Mouse (Mus musculus) intestine, postnatal 0 days (tissue): ENCODE measurements around the gene Gpr84. TPM values are rescaled to one million over a fixed set of nuclear protein-coding genes. Genes with fewer than 3 reads are reported as not detected.
A peak's percentile ranks its signal among the peaks of the same experiment; 100 is the strongest.

ENCODE experiments used
- ATAC-seq: fragments of 200-750 bp; cut with Nextera tagmentation; 2 replicates; pipeline ENCODE4 v1.8.0; 2017; ENCODE audit warnings: mild to moderate bottlenecking, moderate TSS enrichment, moderate library complexity
- H3K27ac ChIP-seq: fragments of 300-500 bp; sonication (generic); 2 replicates; pipeline ENCODE4 v1.5.1; 2014; ENCODE audit warnings: mild to moderate bottlenecking, low read depth, low read length, moderate library complexity
- H3K27me3 ChIP-seq: fragments of 300-500 bp; sonication (generic); replicated peaks from 2 replicates; pipeline ENCODE4 v1.6.1; 2014; ENCODE audit warnings: low read length, mixed read lengths; ENCODE audit not compliant: control insufficient read depth, insufficient read depth
- H3K36me3 ChIP-seq: fragments of 300-500 bp; sonication (generic); 2 replicates; pipeline ENCODE4 v1.6.1; 2014; ENCODE audit warnings: mild to moderate bottlenecking, moderate library complexity; ENCODE audit not compliant: control insufficient read depth, insufficient read depth
- H3K4me1 ChIP-seq: fragments of 300-500 bp; sonication (generic); replicated peaks from 2 replicates; pipeline ENCODE4 v1.6.1; 2014; ENCODE audit warnings: antibody characterized with exemption, low read length, mixed read lengths; ENCODE audit not compliant: control insufficient read depth, insufficient read depth
- H3K4me2 ChIP-seq: fragments of 300-500 bp; sonication (generic); replicated peaks from 2 replicates; pipeline ENCODE4 v1.6.1; 2014; ENCODE audit warnings: low read depth, mild to moderate bottlenecking, moderate library complexity
- H3K4me3 ChIP-seq: fragments of 300-500 bp; sonication (generic); 2 replicates; pipeline ENCODE4 v1.5.1; 2014; ENCODE audit warnings: low read depth, low read length
- H3K9ac ChIP-seq: fragments of 300-500 bp; sonication (generic); 2 replicates; pipeline ENCODE4 v1.6.1; 2014; ENCODE audit warnings: mild to moderate bottlenecking, low read depth, low read length
- H3K9me3 ChIP-seq: fragments of 300-500 bp; sonication (generic); 2 replicates; pipeline ENCODE4 v1.6.1; 2016; ENCODE audit warnings: mixed run types; ENCODE audit not compliant: control insufficient read depth
- CTCF ChIP-seq: sonication (generic); IDR thresholded peaks from 2 replicates; pipeline ENCODE4 v1.5.1; 2016; ENCODE audit warnings: low read depth, mild to moderate bottlenecking, control low read depth, antibody characterized with exemption, moderate library complexity
- WGBS: fragments of 180-500 bp; shearing (Covaris S2); extraction: QIAGEN DNeasy Blood & Tissue Kit; methylation state at CpG from one replicate; pipeline ENCODE4 v1.1.7; 2014; 5-methylcytosine and 5-hydroxymethylcytosine counted together
- polyA plus RNA-seq: library from polyadenylated mRNA; unstranded; fragments of >200 nt; fragmentation: Nextera tagmentation; extraction: Ambion mirVana; gene quantifications from 2 replicates; pipeline ENCODE4 v1.2.1, GENCODE M21; 2015

The Gpr84 gene
- polyA plus RNA-seq, 1 experiment from 2014 or later: not detected

DNA sequence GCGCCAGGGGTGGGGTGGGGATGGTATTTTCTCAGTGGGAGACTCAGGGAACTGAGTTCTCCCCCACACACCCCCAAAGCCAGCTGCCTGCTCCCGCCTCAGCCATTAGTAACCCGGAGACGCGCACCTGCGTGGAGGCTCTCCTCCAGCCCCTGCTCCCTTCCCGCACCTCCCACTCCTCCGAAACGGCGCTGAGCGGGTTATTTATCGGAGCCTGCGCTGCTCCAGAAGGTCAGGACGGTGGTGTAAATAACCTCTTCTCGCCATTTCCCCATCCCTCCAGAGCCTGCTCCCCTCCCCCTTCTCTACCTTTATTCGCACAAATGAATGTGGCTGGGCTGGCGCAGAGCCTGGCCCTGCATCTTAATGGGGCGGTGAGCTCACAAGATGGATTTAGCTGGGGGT lies 10.3 kb downstream of the Gpr84 start:
- no peak for TF ChIP-seq CTCF
- H3K4me1 ChIP-seq: peaks cover 7% of the 10 kb centered on the region
- no peaks in the 10 kb centered on the region for H3K9me3 ChIP-seq
- peaks cover 46% of the 10 kb centered on the region for H3K36me3 ChIP-seq
- no peaks in the 10 kb centered on the region for H3K27me3 ChIP-seq
- no peak for ATAC-seq
- 49% methylated on average over 18 of the region's 18 CpGs for WGBS
- no peak overlapping the region for H3K4me2 ChIP-seq
- no peak overlapping the region for H3K9ac ChIP-seq
- peak overlapping the region; percentile 1; the same call in 1 of the 2 replicates for H3K27ac ChIP-seq
- H3K4me3 ChIP-seq: no peak overlapping the region

DNA sequence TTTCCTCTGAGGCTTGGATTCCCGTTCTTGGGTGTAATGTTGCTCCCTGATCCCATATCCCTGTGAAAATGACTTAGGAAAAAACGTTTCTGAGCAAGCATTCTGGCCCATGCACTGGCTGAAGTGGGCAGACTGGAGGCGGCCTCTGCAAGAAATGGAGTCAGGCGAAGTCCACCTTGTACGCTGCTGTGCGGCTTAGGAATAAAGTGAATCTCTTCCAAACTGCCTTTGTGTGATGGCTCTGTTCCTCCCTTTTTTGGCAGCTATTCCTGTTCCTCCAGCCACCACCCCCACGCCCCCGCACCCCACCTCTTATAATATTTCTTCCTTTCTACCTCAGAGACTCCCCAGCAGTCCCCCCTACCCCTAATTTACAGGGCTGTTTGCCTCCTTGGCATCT lies 10.8 kb downstream of the Gpr84 start:
- 68% methylated on average over 8 of the region's 8 CpGs for WGBS
- no peak for TF ChIP-seq CTCF

GRCm38 (mm10) chr15:103298861-103299616 lies 11.4 kb downstream of the Gpr84 start:
- TF ChIP-seq CTCF: no peak
- no peak overlapping the region for H3K9ac ChIP-seq
- ATAC-seq: no peak
- 0 out of 2 replicates have a peak overlapping the region, but pooled peaks have one; percentile 15 for H3K27ac ChIP-seq
- H3K4me3 ChIP-seq: no peak overlapping the region
- H3K4me1 ChIP-seq: peaks cover 3% of the 10 kb centered on the region; the same call in 1 of the 2 replicates
- peaks cover 46% of the 10 kb centered on the region for H3K36me3 ChIP-seq
- H3K9me3 ChIP-seq: no peaks in the 10 kb centered on the region
- H3K4me2 ChIP-seq: no peak overlapping the region
- 80% methylated on average over 5 of the region's 5 CpGs for WGBS
- no peaks in the 10 kb centered on the region for H3K27me3 ChIP-seq

More for the DNA sequence above, 10.8 kb downstream of the Gpr84 start:
- Histone ChIP-seq H3K4me1 (peaks cover 7% of the 10 kb centered on the region), H3K27me3 (no peaks in the 10 kb centered on the region), H3K36me3 (peaks cover 46% of the 10 kb centered on the region), H3K9ac (no peak overlapping the region), H3K4me2 (no peak overlapping the region), H3K9me3 (no peaks in the 10 kb centered on the region), H3K4me3 (no peak overlapping the region), H3K27ac (peak overlapping the region; percentile 1; the same call in 1 of the 2 replicates)
- ATAC-seq: no peak

DNA sequence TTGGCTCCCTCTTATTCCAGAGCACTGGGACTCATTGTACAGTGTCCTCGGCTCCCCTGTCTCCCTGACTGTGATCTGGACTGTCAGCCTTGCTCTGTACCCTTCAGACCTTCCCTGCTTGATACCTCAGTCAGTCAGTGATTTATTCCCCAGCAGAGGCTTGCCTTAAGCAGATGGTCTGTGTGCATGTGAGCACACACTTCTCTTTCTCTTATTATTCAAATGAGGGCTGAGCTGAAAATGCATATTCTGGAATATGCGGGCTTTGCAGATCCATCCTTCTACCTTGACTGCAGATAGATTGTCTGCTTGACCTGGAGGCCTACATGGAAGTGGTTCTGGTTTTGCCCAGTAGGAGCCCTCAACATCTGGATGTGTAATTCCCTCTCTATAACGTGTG lies 12.4 kb downstream of the Gpr84 start:
- H3K27me3 ChIP-seq: no peaks in the 10 kb centered on the region
- no peak overlapping the region for H3K4me3 ChIP-seq
- no peak overlapping the region for H3K27ac ChIP-seq
- H3K4me2 ChIP-seq: no peak overlapping the region
- no peaks in the 10 kb centered on the region for H3K9me3 ChIP-seq
- peaks cover 56% of the 10 kb centered on the region for H3K36me3 ChIP-seq
- H3K4me1 ChIP-seq: peaks cover 3% of the 10 kb centered on the region; the same call in 1 of the 2 replicates
- ATAC-seq: no peak
- H3K9ac ChIP-seq: no peak overlapping the region
- WGBS: 84% methylated on average over 3 of the region's 3 CpGs
- TF ChIP-seq CTCF: no peak

GRCm38 (mm10) chr15:103297313-103297712 lies 13.1 kb downstream of the Gpr84 start:
- no peaks in the 10 kb centered on the region for H3K27me3 ChIP-seq
- 79% methylated on average over 6 of the region's 6 CpGs for WGBS
- no peak overlapping the region for H3K9ac ChIP-seq
- no peak overlapping the region for H3K27ac ChIP-seq
- H3K4me3 ChIP-seq: no peak overlapping the region
- no peaks in the 10 kb centered on the region for H3K9me3 ChIP-seq
- H3K4me2 ChIP-seq: no peak overlapping the region
- TF ChIP-seq CTCF: no peak
- H3K36me3 ChIP-seq: peaks cover 63% of the 10 kb centered on the region
- H3K4me1 ChIP-seq: peaks cover 3% of the 10 kb centered on the region; the same call in 1 of the 2 replicates
- no peak for ATAC-seq

GRCm38 (mm10) chr15:103295851-103296250 lies 14.6 kb downstream of the Gpr84 start:
- no peak for ATAC-seq
- no peak overlapping the region for H3K27ac ChIP-seq
- no peak overlapping the region for H3K4me3 ChIP-seq
- peaks cover 73% of the 10 kb centered on the region for H3K36me3 ChIP-seq
- no peak overlapping the region for H3K9ac ChIP-seq
- H3K4me1 ChIP-seq: no peaks in the 10 kb centered on the region; the same call in 1 of the 2 replicates
- no peak for TF ChIP-seq CTCF
- H3K4me2 ChIP-seq: no peak overlapping the region
- no peaks in the 10 kb centered on the region for H3K9me3 ChIP-seq
- no peaks in the 10 kb centered on the region for H3K27me3 ChIP-seq
- 36% methylated on average over 5 of the region's 5 CpGs for WGBS
